Mouse (Mus musculus) kidney, adult 2 months (tissue): ENCODE results near the gene Gipc2.

Source experiments
- CTCF ChIP-seq: fragments of 200-500 bp; conservative IDR thresholded peaks from 2 replicates; pipeline ENCODE4 v1.5.1; 2011; ENCODE audit warnings: low read depth, mild to moderate bottlenecking, control low read depth, low read length, moderate library complexity, mixed read lengths; ENCODE audit not compliant: insufficient read depth, insufficient read length
- POLR2A ChIP-seq: fragments of 200-500 bp; IDR thresholded peaks from one replicate; pipeline ENCODE4 v1.6.1; 2011; ENCODE audit warnings: low read depth, low read length, control low read depth

DNA sequence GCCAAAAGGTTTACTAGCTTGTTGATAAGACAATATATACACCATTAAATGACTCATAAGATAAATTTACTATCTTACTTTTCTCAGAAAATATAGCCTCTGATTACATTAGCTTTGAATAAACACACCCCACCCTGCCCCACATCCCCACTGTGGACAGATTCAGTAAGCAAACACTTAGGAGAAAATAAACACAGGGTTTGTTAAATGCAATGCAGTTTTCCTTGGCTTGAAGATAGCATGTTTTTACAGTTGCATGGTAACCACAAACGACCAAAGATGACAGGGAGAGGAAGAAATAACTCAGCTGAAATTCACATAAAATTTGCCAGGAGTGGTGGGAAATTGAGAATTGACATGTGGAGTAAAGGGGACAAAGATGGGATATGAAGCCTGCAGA, 4.4 kb upstream of the Gipc2 start:
- TF ChIP-seq CTCF: no peak
- TF ChIP-seq POLR2A: no peak
